Mouse (Mus musculus) lung, embryonic 16.5 days (tissue): ENCODE results near the gene Kirrel3. TPM values are rescaled to one million over a fixed set of nuclear protein-coding genes. Genes with fewer than 3 reads are reported as not detected.

Experiments used
- ATAC-seq: fragments of 200-750 bp; cut with Nextera tagmentation; 2 replicates; pipeline ENCODE4 v1.8.0; 2017; ENCODE audit warnings: low read depth, mild to moderate bottlenecking, moderate library complexity
- H3K27ac ChIP-seq: fragments of 300-500 bp; sonication (generic); 2 replicates; pipeline ENCODE4 v1.5.1; 2014; ENCODE audit warnings: mild to moderate bottlenecking, control low read depth, low read length
- H3K27me3 ChIP-seq: fragments of 300-500 bp; sonication (generic); 2 replicates; pipeline ENCODE4 v1.6.1; 2014; ENCODE audit warnings: low read depth, low read length, mixed read lengths; ENCODE audit not compliant: control insufficient read depth, insufficient read depth
- H3K36me3 ChIP-seq: fragments of 300-500 bp; sonication (generic); 2 replicates; pipeline ENCODE4 v1.6.1; 2014; ENCODE audit warnings: low read length; ENCODE audit not compliant: control insufficient read depth, insufficient read depth
- H3K4me1 ChIP-seq: fragments of 300-500 bp; sonication (generic); replicated peaks from 2 replicates; pipeline ENCODE4 v1.6.1; 2014; ENCODE audit warnings: low read length, mixed read lengths; ENCODE audit not compliant: control insufficient read depth, insufficient read depth
- H3K4me2 ChIP-seq: fragments of 300-500 bp; sonication (generic); 2 replicates; pipeline ENCODE4 v1.6.1; 2014; ENCODE audit warnings: low read depth, low read length, control low read depth
- H3K4me3 ChIP-seq: fragments of 300-500 bp; sonication (generic); 2 replicates; pipeline ENCODE4 v1.5.1; 2014; ENCODE audit warnings: mild to moderate bottlenecking, low read length, control low read depth
- H3K9ac ChIP-seq: fragments of 300-500 bp; sonication (generic); 2 replicates; pipeline ENCODE4 v1.6.1; 2014; ENCODE audit warnings: low read length, control low read depth
- H3K9me3 ChIP-seq: fragments of 300-500 bp; sonication (generic); 2 replicates; pipeline ENCODE4 v1.6.1; 2016; ENCODE audit warnings: low read length; ENCODE audit not compliant: control insufficient read depth
- WGBS: fragments of 180-500 bp; shearing (Covaris S2); extraction: QIAGEN DNeasy Blood & Tissue Kit; methylation state at CpG from one replicate; pipeline ENCODE4 v1.1.7; 2014; 5-methylcytosine and 5-hydroxymethylcytosine counted together
- polyA plus RNA-seq: library from polyadenylated mRNA; unstranded; fragments of >200 nt; fragmentation: Nextera tagmentation; extraction: Ambion mirVana; gene quantifications from 2 replicates; pipeline ENCODE4 v1.2.1, GENCODE M21; 2015

Kirrel3 gene
- polyA plus RNA-seq, 1 experiment from 2014 or later: 1.2 TPM

DNA sequence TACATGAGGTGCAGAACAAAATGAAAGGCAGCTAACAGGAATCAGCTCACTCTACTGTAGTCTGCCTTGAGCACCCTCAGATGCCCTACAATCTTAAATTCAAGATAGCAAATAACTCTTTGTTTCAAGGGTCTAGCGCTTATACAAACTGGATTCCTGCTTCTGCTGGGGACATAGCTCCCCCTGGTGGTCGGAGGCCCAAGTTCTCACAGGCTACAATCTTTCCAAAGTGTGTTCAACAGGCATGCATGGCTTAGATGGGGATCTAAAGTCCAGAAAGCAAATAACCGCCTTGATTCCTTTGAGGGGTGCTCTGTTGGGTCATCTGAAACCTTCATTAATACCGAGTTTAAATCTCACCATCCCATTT is 267.1 kb downstream of the Kirrel3 start:
- peak; percentile 47; the same call in 1 of the 2 replicates for ATAC-seq
- no peak overlapping the region for H3K4me3 ChIP-seq
- H3K4me2 ChIP-seq: no peak overlapping the region
- H3K9ac ChIP-seq: no peak overlapping the region
- WGBS: 8% methylated on average over 4 of the region's 4 CpGs
- H3K27me3 ChIP-seq: no peaks in the 10 kb centered on the region
- H3K36me3 ChIP-seq: no peaks in the 10 kb centered on the region
- no peaks in the 10 kb centered on the region for H3K9me3 ChIP-seq
- no peaks in the 10 kb centered on the region; the same call in 1 of the 2 replicates for H3K4me1 ChIP-seq
- H3K27ac ChIP-seq: no peak overlapping the region

- H3K4me1 ChIP-seq: no peaks in the 10 kb centered on the region; the same call in 1 of the 2 replicates
- no peak overlapping the region for H3K4me3 ChIP-seq
- no peak overlapping the region for H3K9ac ChIP-seq
- H3K27me3 ChIP-seq: no peaks in the 10 kb centered on the region
- H3K4me2 ChIP-seq: no peak overlapping the region
- no peaks in the 10 kb centered on the region for H3K9me3 ChIP-seq
- no peaks in the 10 kb centered on the region for H3K36me3 ChIP-seq
- WGBS: 74% methylated on average over 5 of the region's 5 CpGs
- no peak for ATAC-seq
- no peak overlapping the region for H3K27ac ChIP-seq
Measured at GRCm38 (mm10) chr9:34753891-34754290, 268.2 kb downstream of the Kirrel3 start.

GRCm38 (mm10) chr9:34754523-34755097 is 268.9 kb downstream of the Kirrel3 start:
- Histone ChIP-seq H3K9me3 (no peaks in the 10 kb centered on the region), H3K27ac (no peak overlapping the region), H3K27me3 (no peaks in the 10 kb centered on the region), H3K9ac (no peak overlapping the region), H3K36me3 (no peaks in the 10 kb centered on the region), H3K4me2 (no peak overlapping the region), H3K4me3 (no peak overlapping the region), H3K4me1 (no peaks in the 10 kb centered on the region; the same call in 1 of the 2 replicates)
- 71% methylated on average over 6 of the region's 6 CpGs for WGBS
- no peak for ATAC-seq

DNA sequence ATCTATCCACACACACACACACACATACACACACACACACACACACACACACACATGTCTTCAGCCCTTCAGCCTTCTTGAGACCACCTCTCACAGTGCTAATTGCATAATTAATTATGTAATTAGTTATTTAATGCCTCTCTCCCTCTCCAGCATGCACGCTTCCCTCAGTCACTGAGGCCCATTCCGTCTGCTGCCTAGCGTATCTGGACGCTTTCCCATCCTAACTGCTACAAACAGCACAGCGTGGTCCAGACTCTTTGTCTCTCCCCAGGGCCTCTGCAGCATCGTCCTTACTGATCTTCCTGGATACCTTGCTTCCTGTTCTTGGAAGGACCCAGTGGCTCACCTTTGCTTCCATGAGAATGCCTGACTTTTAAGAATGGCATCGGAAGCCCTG is 270.4 kb downstream of the Kirrel3 start:
- Histone ChIP-seq H3K4me2 (no peak overlapping the region), H3K36me3 (no peaks in the 10 kb centered on the region), H3K27me3 (no peaks in the 10 kb centered on the region), H3K4me3 (no peak overlapping the region), H3K27ac (no peak overlapping the region), H3K9me3 (no peaks in the 10 kb centered on the region), H3K4me1 (no peaks in the 10 kb centered on the region), H3K9ac (no peak overlapping the region)
- ATAC-seq: no peak
- WGBS: 80% methylated on average over 7 of the region's 7 CpGs

- H3K4me1 ChIP-seq: no peaks in the 10 kb centered on the region
- H3K27me3 ChIP-seq: no peaks in the 10 kb centered on the region
- H3K9me3 ChIP-seq: no peaks in the 10 kb centered on the region
- H3K4me3 ChIP-seq: no peak overlapping the region
- 46% methylated on average over 5 of the region's 5 CpGs for WGBS
- no peak overlapping the region for H3K9ac ChIP-seq
- ATAC-seq: no peak
- H3K27ac ChIP-seq: no peak overlapping the region
- no peak overlapping the region for H3K4me2 ChIP-seq
- H3K36me3 ChIP-seq: no peaks in the 10 kb centered on the region
Measured at GRCm38 (mm10) chr9:34758925-34759324, 273.2 kb downstream of the Kirrel3 start.

GRCm38 (mm10) chr9:34760521-34760920 is 274.8 kb downstream of the Kirrel3 start:
- Histone ChIP-seq H3K4me1 (no peaks in the 10 kb centered on the region), H3K9ac (no peak overlapping the region), H3K36me3 (no peaks in the 10 kb centered on the region), H3K27ac (no peak overlapping the region), H3K4me3 (no peak overlapping the region), H3K9me3 (no peaks in the 10 kb centered on the region), H3K27me3 (no peaks in the 10 kb centered on the region), H3K4me2 (no peak overlapping the region)
- WGBS: 67% methylated on average over 3 of the region's 3 CpGs
- ATAC-seq: no peak

- Histone ChIP-seq H3K9me3 (no peaks in the 10 kb centered on the region), H3K4me1 (no peaks in the 10 kb centered on the region), H3K4me3 (no peak overlapping the region), H3K27ac (no peak overlapping the region), H3K27me3 (no peaks in the 10 kb centered on the region), H3K9ac (no peak overlapping the region), H3K36me3 (no peaks in the 10 kb centered on the region), H3K4me2 (no peak overlapping the region)
- WGBS: 62% methylated on average over 6 of the region's 7 CpGs
- ATAC-seq: no peak
Measured at GRCm38 (mm10) chr9:34766792-34767623, 281.3 kb downstream of the Kirrel3 start.

DNA sequence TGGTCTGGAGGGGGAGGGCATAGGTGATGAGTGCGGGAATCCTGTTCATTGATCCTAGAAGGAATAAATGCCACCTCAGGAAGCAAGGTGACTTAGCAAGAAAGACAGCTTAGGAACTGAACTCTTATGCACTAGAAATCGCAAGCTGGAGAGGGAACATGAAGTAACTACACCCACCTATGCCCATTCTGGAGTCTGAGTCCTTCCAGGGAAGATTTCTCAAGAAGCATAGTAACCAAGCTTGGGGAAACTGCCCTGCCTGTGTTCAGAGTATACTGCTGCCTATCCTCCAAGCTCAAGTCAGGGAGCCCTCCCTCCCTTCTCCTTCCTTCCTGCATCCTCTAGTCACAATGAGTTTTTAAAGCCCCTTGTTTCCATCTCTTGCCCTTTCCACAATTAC is 283.3 kb downstream of the Kirrel3 start:
- Histone ChIP-seq H3K27ac (no peak overlapping the region), H3K4me3 (no peak overlapping the region), H3K9me3 (no peaks in the 10 kb centered on the region), H3K36me3 (no peaks in the 10 kb centered on the region), H3K4me1 (no peaks in the 10 kb centered on the region), H3K4me2 (no peak overlapping the region), H3K9ac (no peak overlapping the region), H3K27me3 (no peaks in the 10 kb centered on the region)
- 85% methylated on average over 2 of the region's 2 CpGs for WGBS
- no peak for ATAC-seq

DNA sequence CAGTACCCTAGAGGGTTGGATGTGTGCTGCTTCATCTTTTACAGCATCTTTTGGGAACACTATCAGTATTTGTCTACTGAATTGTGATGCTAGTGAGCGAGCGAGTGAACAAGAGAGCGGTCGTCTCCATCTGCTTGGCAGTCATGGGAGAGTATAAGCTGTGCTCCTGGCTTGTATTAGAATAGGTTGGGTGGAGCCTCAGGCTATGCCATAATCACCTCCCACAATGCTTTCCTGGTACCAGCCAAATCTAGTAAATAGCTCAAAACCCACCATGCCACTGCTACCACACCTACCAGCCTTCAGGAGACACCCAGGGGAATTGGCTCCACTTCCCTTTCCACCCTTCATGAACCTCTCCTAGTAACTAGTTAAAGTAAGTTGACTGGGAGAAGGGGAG is 285.3 kb downstream of the Kirrel3 start:
- Histone ChIP-seq H3K9ac (no peak overlapping the region), H3K27ac (no peak overlapping the region), H3K9me3 (no peaks in the 10 kb centered on the region), H3K4me3 (no peak overlapping the region), H3K4me2 (no peak overlapping the region), H3K36me3 (no peaks in the 10 kb centered on the region), H3K4me1 (no peaks in the 10 kb centered on the region), H3K27me3 (no peaks in the 10 kb centered on the region)
- 97% methylated on average over 4 of the region's 4 CpGs for WGBS
- ATAC-seq: no peak
